Mouse (Mus musculus): Measurements from ENCODE around the gene Tnfrsf19. TPM values are rescaled to one million over a fixed set of nuclear protein-coding genes. Genes with fewer than 3 reads are reported as not detected.

Tnfrsf19 gene
- polyA plus RNA-seq, 1 experiment = 0.48 TPM

DNA sequence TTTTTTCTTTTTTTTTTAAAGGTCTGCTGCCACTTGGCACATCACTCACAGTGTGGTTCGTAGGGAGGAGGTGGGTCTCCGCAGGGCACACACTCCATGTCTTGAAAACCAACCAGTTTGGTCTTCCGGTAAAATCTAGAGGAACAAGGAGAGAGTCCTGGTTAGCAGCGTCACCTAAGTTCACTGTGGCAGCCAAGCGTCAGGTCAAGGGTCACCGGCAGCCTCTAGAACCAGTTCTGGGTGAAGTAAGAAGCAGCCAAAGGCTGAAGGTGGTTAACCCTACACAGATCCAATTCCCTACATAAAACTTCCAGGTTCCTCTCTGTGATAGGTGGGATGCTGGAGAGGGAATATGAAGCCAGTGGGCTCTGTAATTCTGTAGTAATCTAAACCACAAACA is 49.7 kb downstream of the Tnfrsf19 start:
- Histone ChIP-seq H3K4me1 (ENCODE audit: control insufficient read depth, insufficient read depth, insufficient read length, low read length) (no peaks in the 10 kb centered on the region), H3K27ac (replicated peaks; ENCODE audit: low read depth, low read length) (no peak overlapping the region), H3K4me3 (ENCODE audit: insufficient read depth, low read depth, low read length) (no peak overlapping the region)

- H3K4me3 ChIP-seq (ENCODE audit: insufficient read depth, low read depth, low read length) = no peak overlapping the region
- no peak overlapping the region for H3K27ac ChIP-seq (replicated peaks; ENCODE audit: low read depth, low read length)
- H3K4me1 ChIP-seq (ENCODE audit: control insufficient read depth, insufficient read depth, insufficient read length, low read length) = no peaks in the 10 kb centered on the region
These were observed 52.8 kb downstream of the Tnfrsf19 start for GRCm38 (mm10) chr14:60993506-60993905.

- Histone ChIP-seq H3K4me3 (ENCODE audit: insufficient read depth, low read depth, low read length) (no peak overlapping the region), H3K27ac (replicated peaks; ENCODE audit: low read depth, low read length) (no peak overlapping the region), H3K4me1 (ENCODE audit: control insufficient read depth, insufficient read depth, insufficient read length, low read length) (no peaks in the 10 kb centered on the region)
These were observed 53.2 kb downstream of the Tnfrsf19 start for GRCm38 (mm10) chr14:60993092-60993491.

GRCm38 (mm10) chr14:60992144-60992543 is 54.1 kb downstream of the Tnfrsf19 start:
- Histone ChIP-seq H3K27ac (replicated peaks; ENCODE audit: low read depth, low read length) (no peak overlapping the region), H3K4me3 (ENCODE audit: insufficient read depth, low read depth, low read length) (no peak overlapping the region), H3K4me1 (ENCODE audit: control insufficient read depth, insufficient read depth, insufficient read length, low read length) (no peaks in the 10 kb centered on the region)

GRCm38 (mm10) chr14:60988228-60988627 is 58.1 kb downstream of the Tnfrsf19 start:
- H3K4me1 ChIP-seq (ENCODE audit: control insufficient read depth, insufficient read depth, insufficient read length, low read length) = no peaks in the 10 kb centered on the region
- H3K4me3 ChIP-seq (ENCODE audit: insufficient read depth, low read depth, low read length) = no peak overlapping the region
- H3K27ac ChIP-seq (replicated peaks; ENCODE audit: low read depth, low read length) = no peak overlapping the region

- H3K4me3 ChIP-seq (ENCODE audit: insufficient read depth, low read depth, low read length) = no peak overlapping the region
- H3K27ac ChIP-seq (replicated peaks; ENCODE audit: low read depth, low read length) = no peak overlapping the region
- no peaks in the 10 kb centered on the region for H3K4me1 ChIP-seq (ENCODE audit: control insufficient read depth, insufficient read depth, insufficient read length, low read length)
These were observed 59.4 kb downstream of the Tnfrsf19 start for GRCm38 (mm10) chr14:60986926-60987325.

DNA sequence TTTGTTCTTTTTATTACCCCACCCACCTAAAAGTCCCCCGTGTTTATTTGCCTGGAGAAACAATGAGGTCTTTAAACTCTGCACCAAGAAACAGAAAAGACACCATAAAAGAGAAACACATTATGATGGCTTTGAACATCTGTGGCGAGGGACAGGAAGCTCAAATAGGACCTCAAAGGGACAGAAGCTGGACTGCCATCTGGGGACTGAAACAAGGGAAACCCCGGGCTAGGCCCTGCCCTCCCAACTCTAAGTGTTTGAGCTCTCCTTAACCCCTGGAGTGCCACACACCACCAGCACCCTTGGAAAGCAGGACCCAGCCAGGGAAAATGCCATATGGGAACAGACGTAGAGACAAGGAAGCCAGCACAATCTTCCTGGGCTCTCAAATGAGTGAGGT is 61.2 kb downstream of the Tnfrsf19 start:
- Histone ChIP-seq H3K27ac (replicated peaks; ENCODE audit: low read depth, low read length) (no peak overlapping the region), H3K4me1 (ENCODE audit: control insufficient read depth, insufficient read depth, insufficient read length, low read length) (no peaks in the 10 kb centered on the region), H3K4me3 (ENCODE audit: insufficient read depth, low read depth, low read length) (no peak overlapping the region)

DNA sequence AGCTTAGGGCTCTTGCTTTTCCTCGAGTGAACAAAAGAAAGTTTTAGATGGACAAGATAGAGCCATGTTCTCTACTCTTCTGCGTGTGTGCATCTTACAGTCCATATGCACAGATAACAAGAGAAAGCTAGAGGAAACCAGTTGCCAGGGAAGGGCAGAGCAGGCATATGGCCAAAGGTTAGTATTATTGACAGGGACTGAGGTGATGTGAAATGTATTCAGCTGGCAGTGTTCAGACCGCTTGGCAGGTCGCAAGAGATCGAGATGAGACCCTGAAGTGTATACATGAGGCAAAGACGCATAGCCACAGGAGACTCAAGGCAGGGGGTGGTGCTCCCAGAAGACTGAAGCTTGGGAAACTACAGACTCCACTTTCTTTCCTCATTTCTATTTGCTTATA is 62.0 kb downstream of the Tnfrsf19 start:
- H3K4me3 ChIP-seq (ENCODE audit: insufficient read depth, low read depth, low read length) = no peak overlapping the region
- no peak overlapping the region for H3K27ac ChIP-seq (replicated peaks; ENCODE audit: low read depth, low read length)
- no peaks in the 10 kb centered on the region for H3K4me1 ChIP-seq (ENCODE audit: control insufficient read depth, insufficient read depth, insufficient read length, low read length)

DNA sequence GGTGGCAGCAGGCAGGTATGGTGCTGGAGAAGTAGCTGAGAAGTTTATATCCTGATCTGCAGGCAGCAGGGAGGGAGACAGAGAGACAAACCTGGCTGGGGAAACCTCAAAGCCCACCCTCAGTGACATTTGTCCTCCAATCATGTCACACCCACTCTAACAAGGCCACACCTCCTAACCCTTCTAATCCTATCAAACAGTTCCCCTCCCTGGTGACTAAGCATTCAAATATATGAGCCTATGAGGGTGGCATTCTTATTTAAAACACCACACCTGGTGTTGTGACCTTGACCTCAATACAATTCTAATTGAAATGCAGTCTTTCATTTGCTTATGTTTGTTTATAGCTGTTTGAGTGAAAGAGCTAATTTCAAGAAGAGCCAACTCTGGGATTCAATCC is 64.2 kb downstream of the Tnfrsf19 start:
- Histone ChIP-seq H3K4me3 (ENCODE audit: insufficient read depth, low read depth, low read length) (no peak overlapping the region), H3K27ac (replicated peaks; ENCODE audit: low read depth, low read length) (no peak overlapping the region)

DNA sequence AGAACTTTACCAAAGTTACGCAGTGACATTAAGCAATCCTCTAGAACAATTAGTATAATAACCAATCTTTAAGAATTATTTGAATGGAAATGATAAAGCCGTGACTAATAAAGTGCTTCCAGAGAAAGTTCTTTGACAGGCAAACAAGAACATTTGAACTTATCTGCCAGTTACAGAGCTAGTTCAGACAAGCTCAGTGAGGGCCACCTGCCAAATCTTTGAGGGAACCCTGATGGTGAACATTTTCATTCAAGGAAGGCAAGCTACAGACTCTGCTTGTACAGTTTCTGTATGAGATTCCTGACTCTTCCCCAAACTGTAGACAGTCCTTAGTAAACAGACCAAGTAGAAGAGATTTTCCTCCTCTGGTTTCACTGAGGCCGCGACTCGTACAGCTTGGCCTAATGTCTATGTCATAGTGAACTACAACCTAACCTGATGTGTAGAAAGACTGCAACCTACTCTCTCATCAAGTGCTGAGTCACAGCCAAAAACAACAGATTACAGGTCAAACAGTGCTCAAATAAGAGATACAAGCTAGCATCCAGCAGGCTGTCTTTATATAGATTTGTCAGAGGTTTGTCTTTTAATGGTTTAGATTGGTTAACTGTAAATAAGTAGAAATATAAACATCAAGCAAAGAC is 65.9 kb downstream of the Tnfrsf19 start:
- Histone ChIP-seq H3K4me3 (ENCODE audit: insufficient read depth, low read depth, low read length) (no peak overlapping the region), H3K4me1 (ENCODE audit: control insufficient read depth, insufficient read depth, insufficient read length, low read length) (no peaks in the 10 kb centered on the region), H3K27ac (replicated peaks; ENCODE audit: low read depth, low read length) (no peak overlapping the region)

More for the DNA sequence above, 64.2 kb downstream of the Tnfrsf19 start:
- H3K4me1 ChIP-seq (ENCODE audit: control insufficient read depth, insufficient read depth, insufficient read length, low read length) = no peaks in the 10 kb centered on the region

- H3K4me1 ChIP-seq (ENCODE audit: control insufficient read depth, insufficient read depth, insufficient read length, low read length) = no peaks in the 10 kb centered on the region
- no peak overlapping the region for H3K4me3 ChIP-seq (ENCODE audit: insufficient read depth, low read depth, low read length)
- H3K27ac ChIP-seq (replicated peaks; ENCODE audit: low read depth, low read length) = no peak overlapping the region
These were observed 68.2 kb downstream of the Tnfrsf19 start for GRCm38 (mm10) chr14:60978129-60978528.

- Histone ChIP-seq H3K4me1 (ENCODE audit: control insufficient read depth, insufficient read depth, insufficient read length, low read length) (no peaks in the 10 kb centered on the region), H3K27ac (replicated peaks; ENCODE audit: low read depth, low read length) (no peak overlapping the region), H3K4me3 (ENCODE audit: insufficient read depth, low read depth, low read length) (no peak overlapping the region)
These were observed 70.1 kb downstream of the Tnfrsf19 start for GRCm38 (mm10) chr14:60976231-60976630.

DNA sequence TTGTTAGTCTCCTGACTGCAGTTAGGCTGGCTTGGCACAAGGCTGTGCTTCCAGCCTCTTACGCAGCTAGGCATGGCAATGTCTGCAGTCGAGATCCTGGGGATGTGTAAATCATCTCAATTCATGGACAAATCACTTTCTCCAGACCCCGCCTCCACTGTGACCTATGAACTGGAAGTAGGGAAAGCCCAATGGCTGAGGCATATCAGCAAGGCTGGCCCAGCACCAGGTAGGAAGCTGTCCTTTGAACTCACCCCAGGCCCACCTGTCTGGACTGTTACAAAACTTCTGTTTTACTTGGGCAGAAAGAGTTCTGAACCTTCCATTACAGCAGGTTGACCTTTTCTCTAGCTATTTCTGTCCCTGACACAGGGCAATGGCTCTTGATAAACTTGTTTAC is 70.6 kb downstream of the Tnfrsf19 start:
- no peaks in the 10 kb centered on the region for H3K4me1 ChIP-seq (ENCODE audit: control insufficient read depth, insufficient read depth, insufficient read length, low read length)
- H3K27ac ChIP-seq (replicated peaks; ENCODE audit: low read depth, low read length) = no peak overlapping the region
- H3K4me3 ChIP-seq (ENCODE audit: insufficient read depth, low read depth, low read length) = no peak overlapping the region

- H3K27ac ChIP-seq (replicated peaks; ENCODE audit: low read depth, low read length) = no peak overlapping the region
- H3K4me1 ChIP-seq (ENCODE audit: control insufficient read depth, insufficient read depth, insufficient read length, low read length) = no peaks in the 10 kb centered on the region
- no peak overlapping the region for H3K4me3 ChIP-seq (ENCODE audit: insufficient read depth, low read depth, low read length)
These were observed 75.3 kb downstream of the Tnfrsf19 start for GRCm38 (mm10) chr14:60970961-60971360.

- Histone ChIP-seq H3K4me3 (ENCODE audit: insufficient read depth, low read depth, low read length) (no peak overlapping the region), H3K4me1 (ENCODE audit: control insufficient read depth, insufficient read depth, insufficient read length, low read length) (no peaks in the 10 kb centered on the region), H3K27ac (replicated peaks; ENCODE audit: low read depth, low read length) (no peak overlapping the region)
These were observed 80.2 kb downstream of the Tnfrsf19 start for GRCm38 (mm10) chr14:60966061-60966460.

DNA sequence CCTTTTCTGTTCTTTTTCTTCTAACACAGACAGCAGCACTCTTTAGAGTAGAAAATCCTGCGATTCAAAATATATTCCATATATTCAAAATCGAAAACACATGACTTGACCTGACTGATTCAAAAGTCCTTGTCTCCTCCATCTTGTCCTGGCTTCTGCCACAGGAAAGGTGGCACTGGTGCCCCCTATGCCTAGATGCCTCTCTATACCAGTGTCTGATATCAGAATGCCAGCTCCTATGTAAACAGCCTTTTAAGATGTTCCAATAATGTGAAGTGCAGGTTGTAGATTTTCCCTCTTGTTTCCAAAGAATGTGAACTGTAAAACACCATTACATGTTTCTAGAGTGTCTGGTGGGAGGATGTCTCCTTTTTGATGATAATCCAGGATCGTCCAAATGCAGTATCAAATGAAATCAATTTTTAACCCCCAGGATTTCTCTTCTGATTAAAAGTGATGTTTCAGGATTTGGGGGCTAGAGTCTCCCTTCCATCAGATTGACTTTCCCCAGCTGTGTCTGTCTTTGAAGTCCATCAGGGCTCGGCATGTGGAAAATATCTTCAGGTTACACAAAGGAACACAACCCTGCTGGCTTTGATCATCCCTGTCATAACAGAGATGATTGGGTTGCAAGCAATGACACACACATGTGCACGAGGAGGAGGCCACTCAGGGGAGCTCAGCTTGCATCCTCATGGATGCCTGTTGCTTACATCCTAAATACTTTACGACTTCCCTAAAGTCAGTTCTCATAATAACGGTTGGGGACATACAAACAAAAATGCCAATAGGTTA is 82.1 kb downstream of the Tnfrsf19 start:
- no peak overlapping the region for H3K27ac ChIP-seq (replicated peaks; ENCODE audit: low read depth, low read length)
- no peak overlapping the region for H3K4me3 ChIP-seq (ENCODE audit: insufficient read depth, low read depth, low read length)
- no peaks in the 10 kb centered on the region for H3K4me1 ChIP-seq (ENCODE audit: control insufficient read depth, insufficient read depth, insufficient read length, low read length)
